Mouse (Mus musculus) telencephalon, adult 2 months (tissue): Measurements from ENCODE around the gene Romo1.
"Not testable (repeated sequence)": the region's sequence is repeated elsewhere in the genome, so short reads cannot be mapped to it uniquely, and the experiment has no call there.

Experiments used
- DNase-seq: peaks from one replicate; pipeline ENCODE4 v3.0.0-alpha.2; 2011; ENCODE audit warnings: low read depth, low spot score

Gene Romo1

GRCm38 (mm10) chr2:156143953-156144724 lies at the start of gene Romo1, which contains the start of gene Nfs1:
TSS of gene Romo1 (plus strand) at chr2:156144039.
TSS of gene Nfs1 (minus strand) at chr2:156144186.
- DNase-seq: peak; percentile 87

GRCm38 (mm10) chr2:156110627-156111357 lies 33.0 kb upstream of the Romo1 start:
- DNase-seq: peak; percentile 29

DNA sequence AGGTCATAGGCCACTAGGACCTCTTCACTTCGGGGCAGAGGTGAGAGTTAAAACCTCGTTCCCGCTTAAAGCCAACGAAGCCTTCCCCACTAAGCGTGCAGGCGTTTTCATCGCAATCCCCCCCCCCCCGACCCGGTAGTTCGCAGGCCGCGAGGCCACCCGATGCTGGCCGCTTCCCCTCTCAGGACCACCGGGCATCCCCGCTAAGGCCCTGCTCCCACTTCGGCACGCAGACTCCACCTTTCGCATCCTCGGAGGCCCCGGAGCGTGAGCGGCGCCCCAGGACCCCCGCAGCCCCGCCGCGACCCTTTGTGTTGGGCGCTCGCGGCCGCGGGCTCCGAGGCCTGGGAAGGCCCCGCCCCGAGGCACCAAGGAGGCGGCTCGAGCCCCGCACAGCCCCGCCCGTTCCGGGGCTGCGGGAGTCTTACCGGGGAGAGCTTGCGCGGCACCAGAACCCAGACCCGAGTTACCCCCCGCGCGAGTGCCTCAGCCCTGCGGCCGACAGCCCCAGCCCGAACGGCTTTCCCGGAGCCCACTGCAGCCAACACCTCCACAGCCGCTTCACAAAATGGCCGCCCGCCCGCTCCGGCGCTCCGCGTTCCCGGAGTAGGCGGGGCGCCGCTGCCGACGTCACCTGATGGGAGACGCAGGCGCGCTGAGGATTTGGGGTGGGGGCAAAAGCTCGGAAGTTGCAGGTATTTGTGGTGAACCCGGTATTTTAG lies 32.3 kb upstream of the Romo1 start, which contains the start of the genes Cpne1 and Rbm12:
TSS of gene Cpne1 (minus strand) at position 608 of the 722 bp plus-strand sequence.
TSS of gene Rbm12 (minus strand) at position 621 of the 722 bp plus-strand sequence.
- peak; percentile 64 for DNase-seq

DNA sequence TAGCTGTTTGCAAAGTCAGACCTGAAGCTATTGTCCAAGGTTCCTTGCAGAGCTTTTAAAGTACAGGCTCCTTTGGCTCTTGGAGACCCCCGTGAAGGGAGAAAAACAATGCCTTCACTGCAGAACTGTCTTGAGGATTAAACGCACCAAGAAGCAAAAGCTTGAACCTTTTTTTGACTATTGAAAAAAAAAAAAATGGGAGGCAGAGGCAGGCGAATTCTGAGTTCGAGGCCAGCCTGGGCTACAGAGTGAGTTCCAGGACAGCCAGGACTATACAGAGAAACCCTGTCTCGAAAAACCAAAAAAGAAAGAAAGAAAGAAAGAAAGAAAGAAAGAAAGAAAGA lies 31.8 kb upstream of the Romo1 start:
- DNase-seq: not testable (repeated sequence)

- no peak for DNase-seq
These were observed 24.3 kb upstream of the Romo1 start for GRCm38 (mm10) chr2:156119566-156119965.

DNA sequence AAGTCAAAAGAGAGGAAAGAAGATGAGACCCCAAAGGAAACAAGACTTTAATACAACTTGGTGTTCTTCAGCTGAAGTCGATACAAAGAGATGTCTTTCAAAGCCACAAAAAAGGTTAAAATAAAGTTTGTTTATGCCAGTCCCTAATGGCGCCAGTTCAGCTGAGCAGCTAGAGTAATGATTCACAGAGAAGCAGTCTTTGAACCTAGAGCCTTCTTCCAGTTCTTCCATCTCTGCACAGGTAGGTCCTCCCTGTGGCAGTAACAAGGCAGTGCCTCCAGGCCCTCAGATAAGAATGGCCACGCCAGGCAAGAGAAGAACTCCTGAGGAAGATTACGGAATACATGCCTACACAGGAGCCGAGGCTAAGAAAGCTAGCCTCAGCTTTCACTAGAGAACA lies 20.1 kb upstream of the Romo1 start:
- DNase-seq: no peak

GRCm38 (mm10) chr2:156126992-156127391 lies 16.8 kb upstream of the Romo1 start, which contains the start of gene Gm28036:
TSS of gene Gm28036 (minus strand) at chr2:156127092.
- no peak for DNase-seq

DNA sequence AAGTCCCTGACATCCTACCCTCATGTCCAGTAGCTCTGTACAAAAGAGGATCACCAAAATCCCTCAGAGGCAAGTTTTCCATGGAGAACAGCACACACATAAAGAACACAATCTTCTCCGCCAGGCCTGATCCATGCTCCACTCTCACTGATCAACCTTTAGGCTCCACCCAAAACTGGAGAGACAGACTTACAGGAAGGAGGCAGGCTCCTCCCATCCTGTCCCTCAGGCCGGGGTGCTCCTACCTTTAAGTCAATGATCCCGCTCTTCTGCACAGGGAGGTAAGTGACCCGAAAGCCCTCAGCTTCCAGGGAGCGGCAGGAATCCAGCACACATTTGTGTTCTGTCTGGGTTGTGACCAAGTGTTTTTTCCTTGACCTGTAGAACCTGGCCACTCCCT lies 9.7 kb upstream of the Romo1 start:
- no peak for DNase-seq

DNA sequence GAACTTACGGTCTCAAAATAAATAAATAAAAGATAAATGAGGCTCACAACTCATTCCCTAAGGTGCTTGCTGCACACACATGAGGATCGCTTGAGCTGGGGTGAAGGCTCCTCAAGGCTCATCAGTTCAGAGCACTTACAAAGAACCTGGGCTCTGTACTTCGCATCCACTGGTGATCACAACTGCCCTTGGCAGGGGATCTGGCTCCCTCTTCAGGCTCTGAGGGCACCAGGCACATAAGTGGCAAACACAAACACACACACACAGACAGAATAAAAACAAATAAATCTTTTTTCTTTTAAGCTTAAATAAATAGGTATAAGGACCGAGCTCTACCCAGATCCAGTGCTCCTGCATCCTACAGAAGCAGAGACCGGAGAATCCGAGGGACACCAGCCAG lies 8.1 kb upstream of the Romo1 start:
- DNase-seq: no peak

DNA sequence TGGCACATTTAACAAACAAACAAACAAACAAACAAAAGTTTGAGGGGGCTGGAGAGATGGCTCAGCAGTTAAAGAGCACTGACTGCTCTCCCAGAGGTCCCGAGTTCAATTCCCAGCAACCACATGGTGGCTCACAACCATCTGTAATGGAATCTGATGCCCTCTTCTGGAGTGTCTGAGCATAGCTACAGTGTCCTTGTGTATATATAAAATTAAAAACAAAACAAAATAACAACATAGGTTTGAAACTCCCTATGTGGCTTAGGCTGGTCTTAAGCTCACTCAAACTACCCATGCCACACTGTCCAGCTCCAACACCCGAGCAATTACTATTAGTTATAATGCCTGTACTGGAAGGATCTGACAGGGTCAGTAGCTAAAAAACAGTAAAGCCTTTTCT lies 1.0 kb upstream of the Romo1 start:
- no peak for DNase-seq

DNA sequence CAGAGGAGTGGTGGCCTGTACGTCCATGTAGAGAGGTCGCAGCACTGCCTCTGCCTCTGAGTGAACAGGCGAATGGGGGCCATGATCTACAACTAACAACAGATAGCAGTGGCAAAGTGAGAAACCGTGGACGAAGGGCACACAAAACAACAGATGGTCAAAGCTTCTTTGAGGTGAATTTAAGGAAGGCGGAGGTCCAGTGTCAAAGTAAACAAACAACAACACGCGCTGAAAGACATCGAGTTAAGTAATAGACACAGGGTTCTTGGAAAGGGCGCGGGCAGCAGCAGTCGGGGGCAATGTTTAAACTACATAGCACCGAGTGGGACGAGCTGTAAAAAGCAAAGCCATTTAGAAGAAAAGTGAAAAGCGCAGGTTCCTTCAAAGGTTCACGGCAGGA lies 472 bp upstream of the Romo1 start:
- DNase-seq: no peak

- no peak for DNase-seq
These were observed 1.8 kb downstream of the Romo1 start for GRCm38 (mm10) chr2:156145486-156146130.

GRCm38 (mm10) chr2:156146272-156146989 lies 2.6 kb downstream of the Romo1 start:
- no peak for DNase-seq

DNA sequence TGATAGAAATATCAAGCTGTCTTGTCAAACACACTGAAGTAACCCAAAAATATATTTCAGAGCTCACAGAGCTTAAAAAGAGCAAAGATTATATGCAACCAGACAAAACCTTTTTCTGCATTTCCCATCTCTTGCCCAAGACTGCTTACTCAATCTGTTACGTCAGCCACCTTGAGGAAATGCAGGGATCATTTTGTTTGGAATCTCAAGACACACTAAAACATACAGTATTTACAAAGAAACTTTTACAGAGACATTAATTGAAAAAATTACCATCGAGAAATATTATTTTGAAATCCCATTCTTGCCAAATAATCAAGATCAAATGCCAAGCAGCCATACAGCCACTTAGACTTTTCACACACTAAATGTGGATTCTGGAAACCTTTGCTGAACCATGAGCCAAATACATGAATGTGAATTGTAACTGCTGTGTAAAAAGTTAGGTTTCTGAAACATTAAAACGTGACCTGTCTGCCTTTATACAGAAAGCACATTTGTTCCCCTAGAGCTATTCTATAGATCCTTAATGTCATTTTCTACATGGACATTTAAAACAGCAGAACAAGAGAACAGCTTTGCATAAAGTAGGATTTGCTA lies 3.6 kb downstream of the Romo1 start:
- DNase-seq: no peak

- no peak for DNase-seq
These were observed 7.7 kb downstream of the Romo1 start for GRCm38 (mm10) chr2:156151538-156151937.

- no peak for DNase-seq
These were observed 21.6 kb downstream of the Romo1 start for GRCm38 (mm10) chr2:156165478-156165877.

- no peak for DNase-seq
These were observed 22.7 kb downstream of the Romo1 start for GRCm38 (mm10) chr2:156166557-156166956.

DNA sequence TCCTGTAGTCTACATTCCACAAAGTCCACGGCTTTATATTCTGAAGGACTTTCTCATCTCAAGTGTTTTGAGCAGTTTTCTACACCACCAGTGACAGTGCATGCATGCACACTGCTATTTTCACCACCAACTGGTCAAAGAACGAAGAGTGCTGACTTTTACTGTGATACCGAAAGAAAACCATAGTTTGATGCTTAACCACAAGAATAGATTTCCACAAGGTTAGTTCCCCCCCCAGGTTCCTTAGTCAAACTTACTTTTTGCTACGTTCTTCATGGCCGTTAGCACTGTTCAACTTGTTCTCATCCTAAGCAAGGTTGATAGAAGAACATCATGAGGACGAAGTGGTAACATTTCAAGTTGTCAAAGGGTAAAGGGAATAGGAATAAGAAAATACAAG lies 33.2 kb downstream of the Romo1 start:
- no peak for DNase-seq

- no peak for DNase-seq
These were observed 33.8 kb downstream of the Romo1 start for GRCm38 (mm10) chr2:156177651-156178050.

- DNase-seq: no peak
These were observed 35.4 kb downstream of the Romo1 start for GRCm38 (mm10) chr2:156179046-156179795.
